Mouse (Mus musculus) left cerebral cortex, postnatal 14 days (tissue): ENCODE measurements at regions not wholly inside any gene's neighbourhood (a gene's known extent, or its start where the extent isn't known, plus 50 kb on each side); places are given as distances from the start of the nearest gene placed in this dataset.
A peak's percentile ranks its signal among the peaks of the same experiment; 100 is the strongest.
"Not testable (repeated sequence)": the region's sequence is repeated elsewhere in the genome, so short reads cannot be mapped to it uniquely, and the experiment has no call there.

Experiments
- DNase-seq, 2 experiments: peaks; one replicate each; pipeline ENCODE4 v3.0.0; 2021 to 2022; ENCODE audit warnings: low spot score in 2 of 2, mixed read lengths in 1 of 2
- intact Hi-C: fragments of 180-260 bp; cut with DNase I; formaldehyde crosslinking; loops from one replicate; pipeline ENCODE4 v1.15.1; 2025

- peak in 1 of 2 experiments; percentile 33 for DNase-seq
These were observed 378.5 kb upstream of the Meis2 start for GRCm38 (mm10) chr2:116444163-116444562.

DNA sequence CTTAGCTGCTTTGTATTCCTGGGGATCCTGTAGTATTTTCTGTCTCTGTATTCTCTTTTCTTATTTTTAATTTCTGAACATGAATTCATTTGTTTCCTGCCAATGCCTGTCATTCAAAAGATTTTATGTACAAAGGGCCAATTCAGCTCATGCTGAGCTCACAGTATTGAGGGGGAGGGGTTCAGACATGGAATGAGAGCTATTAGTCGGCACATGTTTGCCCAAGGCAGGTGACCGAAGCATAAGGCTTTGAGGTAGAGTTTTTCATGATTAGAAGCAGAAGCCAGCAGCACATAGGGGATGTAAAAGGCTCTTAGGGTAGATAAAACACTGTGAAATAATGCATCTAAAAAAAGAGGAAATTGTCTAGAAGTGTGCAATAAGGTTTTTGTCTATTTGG lies 374.6 kb upstream of the Meis2 start:
- no peak for DNase-seq
- intact Hi-C loops, result no loop called here

More at GRCm38 (mm10) chr2:116444163-116444562, 378.5 kb upstream of the Meis2 start:
- intact Hi-C loops, result no loop called here

GRCm38 (mm10) chr2:116433481-116433880 lies 367.8 kb upstream of the Meis2 start:
- no peak for DNase-seq
- intact Hi-C loops, result no loop called here

GRCm38 (mm10) chr2:116424131-116424530 lies 358.5 kb upstream of the Meis2 start:
- intact Hi-C loops, result no loop called here
- DNase-seq, result no peak

- intact Hi-C loops, result no loop called here
- no peak for DNase-seq
These were observed 352.0 kb upstream of the Meis2 start for GRCm38 (mm10) chr2:116417428-116418195.

GRCm38 (mm10) chr2:116415742-116416141 lies 350.1 kb upstream of the Meis2 start:
- intact Hi-C loops, result no loop called here
- no peak for DNase-seq

GRCm38 (mm10) chr2:116402113-116402512 lies 336.5 kb upstream of the Meis2 start:
- intact Hi-C loops, result no loop called here
- no peak for DNase-seq

DNA sequence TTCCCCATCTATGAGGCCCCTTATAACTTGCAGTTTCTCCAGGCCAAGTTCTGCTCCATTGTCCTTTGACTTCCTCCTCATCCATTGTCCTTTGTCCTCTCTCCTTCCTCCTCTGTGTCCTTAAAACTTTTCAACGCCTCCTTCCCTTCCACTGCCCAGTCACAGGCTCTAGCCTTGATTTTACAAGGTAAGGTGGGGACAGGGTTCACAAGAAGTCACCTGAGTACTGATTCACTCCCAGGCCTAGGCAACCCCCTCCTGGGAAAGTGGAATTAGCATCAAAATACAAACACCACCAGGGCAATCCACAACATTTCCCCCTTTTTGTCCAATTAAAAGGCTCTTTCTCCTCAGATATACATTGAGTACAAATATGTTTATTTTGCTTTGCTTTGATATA lies 334.3 kb upstream of the Meis2 start:
- no peak for DNase-seq
- intact Hi-C loops, result no loop called here

GRCm38 (mm10) chr2:116368811-116369210 lies 303.2 kb upstream of the Meis2 start:
- intact Hi-C loops, result no loop called here
- DNase-seq, result no peak

DNA sequence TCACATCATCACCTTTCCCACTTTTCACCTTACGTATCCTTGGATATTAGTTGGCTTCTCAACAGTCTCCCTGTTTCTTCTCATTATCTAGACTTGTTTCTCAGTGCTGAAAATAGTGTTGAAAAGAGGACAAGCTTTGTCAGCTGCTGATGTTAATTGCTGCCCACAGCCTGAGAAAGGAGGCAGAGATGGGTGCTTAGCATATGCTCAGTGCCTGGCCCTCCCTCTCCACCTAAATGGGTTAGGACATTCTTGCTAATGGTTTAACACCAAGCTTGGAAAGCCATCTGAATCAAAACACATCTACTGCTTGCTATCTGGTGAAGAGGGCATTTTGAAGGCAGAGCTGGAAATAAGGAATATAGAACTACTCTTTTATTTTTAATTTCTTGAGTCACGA lies 298.5 kb upstream of the Meis2 start:
- peak; percentile 6 to 7 for DNase-seq
- intact Hi-C loops, result no loop called here

DNA sequence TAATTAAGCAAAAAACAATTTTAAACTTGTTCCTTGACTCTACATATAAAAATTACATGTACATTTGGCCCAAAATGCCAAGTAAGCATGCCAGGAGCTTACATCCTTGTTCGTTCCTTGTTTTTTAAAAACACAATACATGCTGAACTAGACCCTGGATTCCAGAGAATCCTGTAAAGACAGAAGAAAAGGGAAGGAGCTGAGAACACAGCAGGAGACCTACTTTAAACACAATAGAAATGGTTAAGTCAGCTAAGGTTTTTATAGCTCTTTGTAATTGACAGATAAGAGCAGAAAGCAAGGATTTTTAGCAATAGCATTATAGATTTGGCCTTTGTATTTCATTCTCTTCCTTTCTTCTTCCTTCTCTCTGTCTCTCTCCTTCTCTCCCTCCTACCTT lies 292.5 kb upstream of the Meis2 start:
- no peak for DNase-seq
- intact Hi-C loops, result no loop called here

DNA sequence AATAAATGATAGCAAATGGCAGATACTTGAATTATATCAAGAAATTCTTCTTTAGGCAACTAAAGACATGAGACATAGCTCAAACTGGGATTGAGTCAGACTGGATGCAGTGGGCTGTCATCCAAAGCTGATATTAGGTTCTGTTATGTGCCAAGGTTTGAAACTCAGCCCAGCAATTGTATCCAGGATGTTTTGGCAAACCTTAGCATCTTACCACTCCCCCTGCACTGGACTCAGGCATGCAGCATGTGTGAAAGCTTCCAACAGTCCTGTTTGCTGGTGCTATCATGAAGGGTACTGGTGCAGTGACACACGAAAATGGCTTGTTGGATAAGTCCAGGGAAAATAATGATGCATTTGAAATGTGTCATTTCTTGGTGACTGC lies 282.9 kb upstream of the Meis2 start:
- no peak for DNase-seq
- intact Hi-C loops, result no loop called here

GRCm38 (mm10) chr2:116347827-116348529 lies 282.3 kb upstream of the Meis2 start:
- DNase-seq, result no peak
- intact Hi-C loops, result no loop called here

- no peak for DNase-seq
- intact Hi-C loops, result no loop called here
These were observed 266.2 kb upstream of the Meis2 start for GRCm38 (mm10) chr2:116331801-116332200.

GRCm38 (mm10) chr2:116322039-116322770 lies 256.6 kb upstream of the Meis2 start:
- intact Hi-C loops, result no loop called here
- DNase-seq, result no peak

GRCm38 (mm10) chr2:116299551-116299950 lies 233.9 kb upstream of the Meis2 start:
- intact Hi-C loops, result no loop called here
- no peak for DNase-seq

GRCm38 (mm10) chr2:116289886-116290285 lies 224.2 kb upstream of the Meis2 start:
- intact Hi-C loops, result no loop called here

DNA sequence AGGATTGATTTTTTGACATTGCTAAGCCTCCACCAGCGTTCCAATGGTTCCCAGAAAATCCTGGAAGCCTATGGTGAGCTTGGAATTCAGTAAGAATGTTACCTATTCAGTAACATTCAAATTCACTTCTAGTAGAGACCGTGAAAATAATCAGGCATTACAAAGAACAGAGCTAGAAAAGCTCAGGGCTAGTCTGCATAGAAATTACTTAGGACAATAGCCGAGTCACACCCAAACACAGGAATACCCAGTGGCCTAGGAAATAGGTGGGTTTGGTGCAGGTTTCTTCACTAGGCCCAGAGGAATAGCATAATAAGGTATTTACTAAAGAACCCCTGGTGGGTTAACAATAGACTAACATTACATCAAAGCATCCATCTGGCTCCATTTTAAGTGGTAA lies 177.6 kb upstream of the Meis2 start:
- DNase-seq, intact Hi-C loops: not testable (repeated sequence)

More at GRCm38 (mm10) chr2:116289886-116290285, 224.2 kb upstream of the Meis2 start:
- DNase-seq, result no peak

- peak; percentile 21 to 60 for DNase-seq
- intact Hi-C loops, result no loop called here
These were observed 171.1 kb upstream of the Meis2 start for GRCm38 (mm10) chr2:116236731-116237130.

GRCm38 (mm10) chr2:116232793-116233192 lies 167.2 kb upstream of the Meis2 start:
- DNase-seq, result no peak
- intact Hi-C loops, result no loop called here
